Mouse (Mus musculus): ENCODE results near the gene Fth1. TPM values are rescaled to one million over a fixed set of nuclear protein-coding genes. Genes with fewer than 3 reads are reported as not detected.

The Fth1 gene
- polyA plus RNA-seq, 1 experiment from 2014 or later = 1,616 TPM

DNA sequence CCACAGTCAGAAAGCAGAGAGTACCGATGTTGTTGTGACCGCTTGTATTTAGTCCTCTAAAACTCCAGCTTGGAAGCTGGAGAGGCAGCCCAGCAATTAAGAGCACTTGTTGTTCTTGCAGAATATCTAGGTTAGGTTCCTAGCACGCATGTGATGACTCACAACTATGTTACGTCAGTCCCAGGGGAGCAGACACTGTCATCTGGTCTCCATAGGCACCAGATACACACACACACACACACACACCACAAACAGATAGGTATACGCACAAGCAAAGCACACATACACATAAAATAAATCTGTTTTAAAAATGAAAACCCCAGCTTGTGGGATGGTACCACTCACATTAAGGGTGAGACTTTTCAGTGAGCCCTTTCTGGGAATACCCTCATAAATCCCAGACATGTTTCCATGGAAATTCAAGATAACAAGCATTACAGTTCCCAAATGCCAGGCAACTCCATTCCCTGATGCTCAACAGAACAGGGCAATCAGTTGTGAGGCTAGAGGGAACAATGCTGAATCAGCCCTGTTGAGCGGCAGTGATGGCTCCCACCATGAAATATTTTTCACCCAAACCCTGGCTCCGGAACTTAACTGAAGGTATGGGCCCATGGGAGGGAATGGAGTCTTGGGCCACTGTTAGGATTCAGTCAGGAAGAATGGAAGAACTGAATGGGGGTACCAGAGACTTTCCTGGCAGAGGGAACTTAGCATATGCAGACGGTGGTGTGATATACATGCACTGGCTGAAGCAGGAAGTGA lies 34.4 kb upstream of the Fth1 start:
- H3K9me3 ChIP-seq = no peaks in the 10 kb centered on the region
- H3K4me2 ChIP-seq = no peak overlapping the region
- WGBS = 88% methylated on average over 8 of the region's 8 CpGs
- ATAC-seq (ENCODE audit: low read depth) = no peak
- no peak overlapping the region for H3K4me3 ChIP-seq
- no peaks in the 10 kb centered on the region for H3K27me3 ChIP-seq
- peaks cover under 1% of the 10 kb centered on the region; the same call in 1 of the 2 replicates for H3K4me1 ChIP-seq (replicated peaks)
- no peaks in the 10 kb centered on the region for H3K36me3 ChIP-seq
- no peak overlapping the region for H3K27ac ChIP-seq (replicated peaks)
- no peak overlapping the region for H3K9ac ChIP-seq

DNA sequence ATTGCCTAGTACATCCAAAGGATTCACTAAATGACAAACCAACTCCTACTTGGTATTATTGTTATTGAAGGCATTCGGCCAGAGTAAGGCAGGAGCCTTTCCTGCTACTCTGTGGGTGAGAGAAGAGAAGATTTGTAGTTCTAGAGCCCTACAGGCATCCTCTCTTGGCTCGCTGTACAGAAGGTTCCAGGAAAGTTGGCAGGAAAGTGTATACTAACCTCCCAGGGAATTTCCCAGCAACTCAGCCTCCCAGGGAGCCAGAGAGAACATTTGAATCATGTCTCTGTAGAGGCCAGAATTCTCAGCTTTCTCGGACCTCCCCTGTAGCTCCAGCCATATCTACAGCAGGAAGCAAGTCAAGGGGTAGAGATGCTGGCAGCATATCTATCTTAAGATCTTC lies 33.4 kb upstream of the Fth1 start:
- Histone ChIP-seq H3K27ac (replicated peaks) (no peak overlapping the region), H3K9me3 (no peaks in the 10 kb centered on the region), H3K9ac (no peak overlapping the region), H3K36me3 (no peaks in the 10 kb centered on the region), H3K27me3 (no peaks in the 10 kb centered on the region), H3K4me3 (no peak overlapping the region), H3K4me1 (replicated peaks) (no peaks in the 10 kb centered on the region), H3K4me2 (no peak overlapping the region)
- ATAC-seq (ENCODE audit: low read depth) = no peak
- WGBS = 81% methylated on average over 3 of the region's 3 CpGs

DNA sequence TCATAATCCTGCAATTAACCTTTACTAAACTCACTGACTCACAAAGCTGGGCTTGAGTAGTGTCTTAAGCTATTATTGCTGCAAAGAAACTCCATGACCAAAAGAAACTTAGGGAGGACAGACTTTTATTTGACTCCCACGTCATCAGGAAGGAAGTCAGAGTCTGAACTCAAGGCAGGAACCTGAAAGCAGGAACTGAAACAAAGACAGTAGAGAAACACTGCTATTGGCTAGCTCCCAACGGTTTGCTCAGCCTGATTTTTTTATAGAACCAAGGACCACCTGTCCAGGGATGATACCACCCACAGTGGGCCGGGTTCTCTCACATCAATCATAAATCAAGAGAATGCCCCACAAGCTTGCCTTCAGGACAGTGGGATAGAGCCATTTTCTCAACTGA lies 28.0 kb upstream of the Fth1 start:
- Histone ChIP-seq H3K9me3 (no peaks in the 10 kb centered on the region), H3K9ac (no peak overlapping the region), H3K27ac (replicated peaks) (no peak overlapping the region), H3K27me3 (no peaks in the 10 kb centered on the region), H3K4me3 (no peak overlapping the region), H3K4me2 (no peak overlapping the region), H3K4me1 (replicated peaks) (peaks cover 20% of the 10 kb centered on the region), H3K36me3 (no peaks in the 10 kb centered on the region)
- 72% methylated on average over 3 of the region's 3 CpGs for WGBS
- ATAC-seq (ENCODE audit: low read depth) = no peak

DNA sequence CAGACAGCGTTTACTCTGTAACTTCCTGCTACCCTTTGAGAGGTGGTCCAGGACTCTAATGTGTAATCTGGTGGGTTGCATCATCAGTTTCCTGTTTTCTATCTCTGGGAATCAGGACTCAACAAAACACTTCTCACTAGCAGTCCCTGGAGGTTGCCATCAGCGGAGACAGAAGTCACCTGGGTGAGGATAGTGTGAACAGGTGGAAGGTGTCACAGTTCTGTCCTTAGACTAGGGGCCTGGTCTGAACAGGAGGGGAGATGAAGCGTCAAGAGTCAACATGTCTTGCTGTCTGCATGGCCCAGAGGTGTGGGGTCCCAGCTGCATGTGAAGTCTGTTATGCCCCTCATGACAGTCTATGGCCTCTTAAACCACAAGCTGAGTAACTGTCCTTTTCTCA lies 27.5 kb upstream of the Fth1 start:
- H3K27me3 ChIP-seq = no peaks in the 10 kb centered on the region
- H3K27ac ChIP-seq (replicated peaks) = no peak overlapping the region
- H3K4me3 ChIP-seq = no peak overlapping the region
- H3K4me1 ChIP-seq (replicated peaks) = peaks cover 20% of the 10 kb centered on the region
- H3K4me2 ChIP-seq = no peak overlapping the region
- no peak overlapping the region for H3K9ac ChIP-seq
- H3K9me3 ChIP-seq = no peaks in the 10 kb centered on the region
- no peaks in the 10 kb centered on the region for H3K36me3 ChIP-seq
- WGBS = 87% methylated on average over 3 of the region's 3 CpGs
- no peak for ATAC-seq (ENCODE audit: low read depth)

DNA sequence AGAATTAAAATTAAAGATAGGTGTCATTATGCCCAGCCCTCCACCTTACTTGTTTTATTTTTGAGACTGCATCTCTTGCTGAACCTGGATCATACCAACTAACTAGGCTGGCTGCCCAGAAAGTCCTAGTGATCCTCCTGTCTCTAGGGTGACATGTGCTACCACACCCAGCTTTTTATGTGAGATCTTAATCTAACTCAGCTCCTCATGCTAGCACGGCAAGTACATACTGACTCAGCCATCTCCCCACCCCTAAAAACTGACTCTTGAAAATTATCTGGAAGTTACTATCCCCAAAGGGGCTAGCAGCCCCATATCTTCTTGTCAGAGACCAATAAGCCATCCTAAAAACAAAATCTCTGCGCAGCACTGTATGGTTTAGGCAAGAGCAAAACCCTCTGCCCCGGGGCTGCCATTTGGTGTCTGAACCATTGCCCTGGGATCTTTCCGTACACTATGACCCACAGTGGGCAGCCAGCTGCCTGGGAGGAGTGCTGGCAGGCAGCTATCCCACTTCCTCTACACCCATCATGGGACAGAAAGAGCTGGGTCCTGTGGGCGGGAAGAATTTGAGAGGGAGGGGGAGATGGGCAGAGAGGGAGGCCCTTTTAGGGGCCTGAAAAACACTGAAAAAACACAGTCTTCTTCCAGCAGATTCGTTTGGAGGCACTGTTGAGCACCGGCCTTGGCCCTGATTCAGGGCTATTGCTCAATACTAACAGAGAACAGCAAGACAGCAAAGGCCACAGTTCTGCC lies 26.2 kb upstream of the Fth1 start:
- Histone ChIP-seq H3K27ac (replicated peaks) (peak overlapping the region; percentile 28; the same call in 1 of the 2 replicates), H3K9me3 (no peaks in the 10 kb centered on the region), H3K4me1 (replicated peaks) (peaks cover 20% of the 10 kb centered on the region), H3K4me3 (no peak overlapping the region), H3K4me2 (no peak overlapping the region), H3K36me3 (no peaks in the 10 kb centered on the region), H3K9ac (no peak overlapping the region), H3K27me3 (no peaks in the 10 kb centered on the region)
- WGBS = 39% methylated on average over 7 of the region's 7 CpGs
- peak; percentile 83 for ATAC-seq (ENCODE audit: low read depth)

DNA sequence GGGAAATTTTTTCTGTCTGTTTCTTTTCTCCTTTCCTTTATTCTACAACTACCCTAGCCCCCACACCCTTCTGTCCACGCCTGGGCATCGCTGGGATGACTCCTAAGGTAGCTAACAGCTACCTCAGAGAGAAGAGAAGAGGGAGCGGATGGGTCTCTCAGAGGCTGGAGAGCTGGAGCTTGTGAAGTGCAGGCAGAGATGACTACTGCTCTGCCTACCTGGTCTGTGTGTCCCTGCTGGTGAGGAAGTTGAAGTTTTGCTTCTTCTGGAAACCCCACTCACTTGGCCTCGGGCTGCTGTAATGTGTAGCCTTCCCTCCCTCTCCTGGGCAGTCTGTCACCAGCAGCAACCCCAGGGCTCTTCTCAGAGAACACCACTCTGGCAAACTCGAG lies 25.6 kb upstream of the Fth1 start:
- Histone ChIP-seq H3K4me2 (no peak overlapping the region), H3K4me3 (no peak overlapping the region), H3K4me1 (replicated peaks) (peaks cover 20% of the 10 kb centered on the region), H3K9me3 (no peaks in the 10 kb centered on the region), H3K27ac (replicated peaks) (0 out of 2 replicates have a peak overlapping the region, but pooled peaks have one; percentile 14), H3K9ac (no peak overlapping the region), H3K27me3 (no peaks in the 10 kb centered on the region), H3K36me3 (no peaks in the 10 kb centered on the region)
- 54% methylated on average over 5 of the region's 5 CpGs for WGBS
- no peak for ATAC-seq (ENCODE audit: low read depth)

DNA sequence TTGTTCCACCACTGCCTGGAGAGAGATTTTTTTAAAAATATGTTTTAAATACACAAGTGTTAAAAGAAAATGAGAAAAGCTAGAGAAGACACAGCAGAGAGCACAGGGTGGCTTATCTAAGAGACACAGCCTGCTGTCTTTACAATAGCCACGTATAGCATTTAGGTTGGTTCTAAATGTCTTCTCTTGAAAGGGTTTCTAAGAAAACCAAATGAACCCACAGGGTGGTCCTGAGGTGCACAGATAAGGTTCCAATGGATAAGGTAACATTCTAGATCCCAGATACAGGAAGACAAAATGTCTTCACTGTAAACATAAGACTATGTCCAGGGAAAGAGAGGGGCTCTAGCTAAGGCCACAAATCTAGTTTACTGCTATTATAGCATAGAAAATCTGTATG lies 25.0 kb upstream of the Fth1 start:
- H3K36me3 ChIP-seq = no peaks in the 10 kb centered on the region
- 87% methylated on average over 1 of the region's 1 CpGs for WGBS
- no peak overlapping the region for H3K4me3 ChIP-seq
- H3K4me2 ChIP-seq = no peak overlapping the region
- ATAC-seq (ENCODE audit: low read depth) = no peak
- no peak overlapping the region for H3K27ac ChIP-seq (replicated peaks)
- H3K9ac ChIP-seq = no peak overlapping the region
- no peaks in the 10 kb centered on the region for H3K27me3 ChIP-seq
- H3K4me1 ChIP-seq (replicated peaks) = peaks cover 20% of the 10 kb centered on the region
- no peaks in the 10 kb centered on the region for H3K9me3 ChIP-seq

DNA sequence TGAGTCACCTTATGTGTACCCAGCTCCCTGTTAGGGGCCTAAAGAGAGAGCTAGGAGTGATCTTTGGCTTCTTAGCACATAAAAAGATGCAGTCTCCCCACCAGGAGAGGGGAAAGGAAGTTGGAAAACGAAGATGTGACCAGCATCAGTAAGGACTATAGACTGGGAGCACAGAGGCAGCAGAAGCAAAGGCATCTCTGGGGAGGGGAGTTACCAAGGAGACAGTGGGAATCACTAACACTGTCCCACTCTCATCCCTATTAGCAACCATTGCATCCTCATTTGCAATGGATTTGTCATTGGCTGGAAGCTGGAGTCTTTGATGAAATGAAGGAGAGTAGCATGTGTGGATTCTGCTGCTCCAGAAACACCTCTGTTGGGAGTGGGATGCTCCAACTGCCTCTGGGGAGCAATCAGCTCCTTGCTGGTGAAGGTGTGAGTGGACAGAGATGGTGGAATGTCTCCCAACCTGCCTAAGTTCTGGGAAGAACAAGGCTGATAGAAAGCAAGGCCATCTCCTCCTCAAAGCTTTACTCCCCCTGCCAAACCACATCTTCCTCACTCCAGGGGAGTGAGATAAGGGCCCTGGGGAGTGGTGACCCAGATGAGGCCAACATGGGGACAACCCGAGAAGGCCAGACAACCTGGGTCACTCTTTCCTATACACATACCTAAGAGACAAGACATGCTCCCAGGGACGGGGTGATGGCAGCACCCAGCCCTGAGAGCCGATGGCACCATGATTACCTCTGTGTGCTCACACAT lies 23.6 kb upstream of the Fth1 start:
- no peak overlapping the region for H3K4me3 ChIP-seq
- H3K9me3 ChIP-seq = no peaks in the 10 kb centered on the region
- no peak overlapping the region for H3K27ac ChIP-seq (replicated peaks)
- no peaks in the 10 kb centered on the region for H3K36me3 ChIP-seq
- 83% methylated on average over 4 of the region's 4 CpGs for WGBS
- no peaks in the 10 kb centered on the region for H3K27me3 ChIP-seq
- no peak overlapping the region for H3K4me2 ChIP-seq
- no peak for ATAC-seq (ENCODE audit: low read depth)
- H3K4me1 ChIP-seq (replicated peaks) = peaks cover 20% of the 10 kb centered on the region
- no peak overlapping the region for H3K9ac ChIP-seq

DNA sequence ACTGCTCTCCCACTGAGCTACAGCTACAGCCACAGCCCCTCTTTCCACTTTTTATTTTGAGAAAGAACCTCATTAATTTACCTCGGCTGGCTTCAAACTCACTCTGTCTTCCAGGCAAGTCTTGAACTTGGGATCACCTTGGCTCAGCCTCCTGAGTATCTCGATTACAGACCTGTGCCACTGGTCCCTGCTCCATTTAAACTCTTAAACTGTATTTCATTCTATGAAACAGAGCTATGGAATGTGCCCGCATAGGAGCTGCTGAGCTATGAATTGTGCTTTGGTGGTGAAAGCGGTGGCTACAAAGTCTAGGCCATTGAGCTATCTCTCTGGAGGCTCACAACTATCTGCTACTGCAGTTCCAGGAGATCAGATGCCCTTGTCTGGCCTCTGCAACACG lies 22.4 kb upstream of the Fth1 start:
- 84% methylated on average over 5 of the region's 5 CpGs for WGBS
- Histone ChIP-seq H3K9ac (no peak overlapping the region), H3K9me3 (no peaks in the 10 kb centered on the region), H3K27ac (replicated peaks) (no peak overlapping the region), H3K36me3 (no peaks in the 10 kb centered on the region), H3K4me1 (replicated peaks) (peaks cover 20% of the 10 kb centered on the region), H3K4me2 (no peak overlapping the region), H3K27me3 (no peaks in the 10 kb centered on the region), H3K4me3 (no peak overlapping the region)
- ATAC-seq (ENCODE audit: low read depth) = no peak

DNA sequence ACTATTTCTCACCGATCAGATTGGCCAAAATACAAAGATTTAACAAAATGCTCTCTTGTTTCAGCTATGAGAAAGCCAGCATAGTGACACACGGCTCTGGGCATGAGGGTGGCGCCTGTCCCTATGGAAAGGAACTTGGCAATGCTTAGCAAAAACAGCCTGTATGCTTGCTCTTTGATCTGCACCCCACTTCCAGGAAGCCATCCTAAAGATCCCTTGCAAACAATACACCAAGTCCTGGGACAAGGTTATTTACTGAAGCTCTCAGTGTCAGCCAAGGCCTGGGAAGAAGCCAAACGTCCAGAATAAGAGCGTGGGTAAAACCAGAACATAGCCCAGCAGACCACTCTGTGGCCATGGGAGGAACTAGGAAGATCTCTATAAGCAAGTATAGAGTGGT lies 19.6 kb upstream of the Fth1 start:
- WGBS = 80% methylated on average over 5 of the region's 5 CpGs

DNA sequence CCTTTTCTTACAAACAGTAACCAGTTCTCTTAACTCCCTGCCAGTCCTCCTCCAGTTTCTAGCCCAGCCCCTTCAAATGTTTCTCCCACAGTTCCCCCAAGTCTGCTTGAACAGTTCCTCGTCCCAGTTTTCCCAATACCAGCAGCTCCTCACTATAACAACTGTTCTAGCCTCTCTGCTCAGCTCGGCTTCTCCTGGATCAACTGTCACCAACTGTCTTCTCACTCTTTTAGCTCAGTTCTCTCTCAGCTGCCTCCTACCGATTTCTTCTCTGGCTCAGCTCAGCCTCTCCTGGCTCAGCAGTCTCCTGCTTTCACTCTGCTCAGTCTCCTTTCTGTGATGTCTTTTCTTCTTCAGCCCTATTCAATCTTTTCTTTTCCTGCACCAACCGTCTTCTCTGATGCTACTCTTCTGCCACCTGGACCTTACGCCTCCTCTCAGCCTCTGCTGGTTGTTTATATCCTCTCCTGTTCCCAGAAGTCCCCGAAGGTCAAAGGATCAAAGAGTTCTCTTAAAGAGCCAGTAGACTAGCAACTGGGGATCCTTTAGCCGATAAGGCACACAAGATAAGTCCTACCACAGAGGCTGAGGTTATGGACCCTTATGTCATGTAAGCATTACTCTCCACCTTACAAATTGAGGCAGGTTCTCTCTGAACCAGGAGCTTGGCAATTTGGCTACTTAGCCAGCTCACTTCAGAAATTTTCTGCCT lies 16.0 kb upstream of the Fth1 start:
- no peaks in the 10 kb centered on the region for H3K27me3 ChIP-seq
- H3K27ac ChIP-seq (replicated peaks) = no peak overlapping the region
- H3K36me3 ChIP-seq = no peaks in the 10 kb centered on the region
- no peaks in the 10 kb centered on the region for H3K4me1 ChIP-seq (replicated peaks)
- H3K4me3 ChIP-seq = no peak overlapping the region
- H3K9me3 ChIP-seq = no peaks in the 10 kb centered on the region
- H3K4me2 ChIP-seq = no peak overlapping the region
- no peak for ATAC-seq (ENCODE audit: low read depth)
- 29% methylated on average over 7 of the region's 7 CpGs for WGBS
- H3K9ac ChIP-seq = no peak overlapping the region

More for the DNA sequence above, 19.6 kb upstream of the Fth1 start:
- H3K9me3 ChIP-seq = no peaks in the 10 kb centered on the region
- peaks cover 8% of the 10 kb centered on the region; the same call in 1 of the 2 replicates for H3K4me1 ChIP-seq (replicated peaks)
- H3K4me3 ChIP-seq = no peak overlapping the region
- no peak for ATAC-seq (ENCODE audit: low read depth)
- H3K27ac ChIP-seq (replicated peaks) = no peak overlapping the region
- no peak overlapping the region for H3K4me2 ChIP-seq
- H3K27me3 ChIP-seq = no peaks in the 10 kb centered on the region
- H3K9ac ChIP-seq = no peak overlapping the region
- no peaks in the 10 kb centered on the region for H3K36me3 ChIP-seq

Measured in neural tube, embryonic 13.5 days (tissue).